Mouse (Mus musculus) stomach, embryonic 16.5 days (tissue): ENCODE measurements at regions not wholly inside any gene's neighbourhood (a gene's known extent, or its start where the extent isn't known, plus 50 kb on each side); places are given as distances from the start of the nearest gene placed in this dataset.

Experiments used
- ATAC-seq: fragments of 200-750 bp; cut with Nextera tagmentation; 2 replicates; pipeline ENCODE4 v1.8.0; 2017; ENCODE audit warnings: moderate number of reproducible peaks, moderate TSS enrichment; ENCODE audit not compliant: insufficient read depth, low FRiP score
- H3K27ac ChIP-seq: fragments of 300-500 bp; sonication (generic); 2 replicates; pipeline ENCODE4 v1.5.1; 2014; ENCODE audit warnings: low read length
- H3K27me3 ChIP-seq: fragments of 300-500 bp; sonication (generic); 2 replicates; pipeline ENCODE4 v1.6.1; 2014; ENCODE audit warnings: low read length, control low read depth, mixed read lengths; ENCODE audit not compliant: control insufficient read depth, insufficient read depth
- H3K36me3 ChIP-seq: fragments of 300-500 bp; sonication (generic); 2 replicates; pipeline ENCODE4 v1.6.1; 2014; ENCODE audit warnings: low read length; ENCODE audit not compliant: control insufficient read depth, insufficient read depth
- H3K4me1 ChIP-seq: fragments of 300-500 bp; sonication (generic); 2 replicates; pipeline ENCODE4 v1.6.1; 2014; ENCODE audit warnings: low read length, control low read depth, mixed read lengths; ENCODE audit not compliant: control insufficient read depth, insufficient read depth
- H3K4me2 ChIP-seq: fragments of 300-500 bp; sonication (generic); 2 replicates; pipeline ENCODE4 v1.6.1; 2014; ENCODE audit warnings: low read depth, low read length, mixed read lengths
- H3K4me3 ChIP-seq: fragments of 300-500 bp; sonication (generic); replicated peaks from 2 replicates; pipeline ENCODE4 v1.5.1; 2014; ENCODE audit warnings: mild to moderate bottlenecking, low read length
- H3K9ac ChIP-seq: fragments of 300-500 bp; sonication (generic); 2 replicates; pipeline ENCODE4 v1.6.1; 2014; ENCODE audit warnings: low read length
- H3K9me3 ChIP-seq: fragments of 300-500 bp; sonication (generic); replicated peaks from 2 replicates; pipeline ENCODE4 v1.6.1; 2016; ENCODE audit warnings: low read length, control low read depth; ENCODE audit not compliant: control insufficient read depth
- WGBS: fragments of 180-500 bp; shearing (Covaris S2); extraction: QIAGEN DNeasy Blood & Tissue Kit; methylation state at CpG from one replicate; pipeline ENCODE4 v1.1.7; 2014; 5-methylcytosine and 5-hydroxymethylcytosine counted together

GRCm38 (mm10) chr10:84104556-84104955, 335.8 kb downstream of the Nuak1 start:
- no peaks in the 10 kb centered on the region for H3K27me3 ChIP-seq
- H3K27ac ChIP-seq, result no peak overlapping the region
- no peak overlapping the region for H3K9ac ChIP-seq
- WGBS, result 74% methylated on average over 6 of the region's 6 CpGs
- H3K9me3 ChIP-seq, result no peaks in the 10 kb centered on the region
- H3K4me1 ChIP-seq, result no peaks in the 10 kb centered on the region
- H3K36me3 ChIP-seq, result no peaks in the 10 kb centered on the region
- no peak for ATAC-seq
- H3K4me3 ChIP-seq, result no peak overlapping the region
- H3K4me2 ChIP-seq, result no peak overlapping the region

DNA sequence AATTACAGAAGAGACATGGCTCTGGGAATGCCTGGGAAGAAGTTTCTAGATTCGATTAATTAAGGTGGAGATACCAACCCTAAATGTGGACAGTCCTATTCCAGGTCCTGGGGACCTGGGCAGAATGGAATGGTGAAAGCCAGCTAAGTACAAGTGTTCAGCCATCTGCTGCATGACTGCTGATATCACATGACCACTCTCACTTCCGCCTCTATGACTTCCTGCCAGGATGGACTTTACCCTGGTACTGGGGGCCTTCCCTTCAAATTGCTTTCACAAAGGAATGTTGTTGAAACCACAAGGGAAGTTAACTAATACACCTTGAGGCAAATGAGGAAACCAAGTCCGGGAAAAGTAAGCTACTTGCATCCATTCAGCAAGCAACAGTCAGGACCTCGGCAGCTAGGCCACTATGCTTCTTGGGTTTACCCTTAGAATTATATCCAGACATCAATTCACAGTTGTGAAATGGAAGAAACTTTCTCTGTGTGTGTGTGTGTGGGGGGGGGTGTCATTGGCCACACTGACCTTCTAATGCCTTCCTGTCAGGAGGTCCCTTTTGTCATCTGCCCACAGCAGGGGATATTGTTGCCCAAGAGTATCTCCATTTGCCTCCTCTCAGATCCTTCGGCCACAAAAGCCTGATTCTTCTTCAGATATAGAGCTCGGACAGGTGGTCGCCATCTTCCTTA, 330.6 kb downstream of the Nuak1 start:
- Histone ChIP-seq H3K9ac (no peak overlapping the region), H3K27me3 (no peaks in the 10 kb centered on the region), H3K27ac (no peak overlapping the region), H3K4me1 (no peaks in the 10 kb centered on the region), H3K36me3 (no peaks in the 10 kb centered on the region), H3K4me3 (no peak overlapping the region), H3K9me3 (no peaks in the 10 kb centered on the region), H3K4me2 (no peak overlapping the region)
- no peak for ATAC-seq
- 58% methylated on average over 7 of the region's 7 CpGs for WGBS

- Histone ChIP-seq H3K4me1 (no peaks in the 10 kb centered on the region), H3K36me3 (no peaks in the 10 kb centered on the region), H3K27me3 (no peaks in the 10 kb centered on the region), H3K9me3 (no peaks in the 10 kb centered on the region), H3K27ac (no peak overlapping the region), H3K4me2 (no peak overlapping the region), H3K4me3 (no peak overlapping the region), H3K9ac (no peak overlapping the region)
- ATAC-seq, result no peak
- 49% methylated on average over 4 of the region's 4 CpGs for WGBS
Observed at GRCm38 (mm10) chr10:84110372-84110985, 329.9 kb downstream of the Nuak1 start.

DNA sequence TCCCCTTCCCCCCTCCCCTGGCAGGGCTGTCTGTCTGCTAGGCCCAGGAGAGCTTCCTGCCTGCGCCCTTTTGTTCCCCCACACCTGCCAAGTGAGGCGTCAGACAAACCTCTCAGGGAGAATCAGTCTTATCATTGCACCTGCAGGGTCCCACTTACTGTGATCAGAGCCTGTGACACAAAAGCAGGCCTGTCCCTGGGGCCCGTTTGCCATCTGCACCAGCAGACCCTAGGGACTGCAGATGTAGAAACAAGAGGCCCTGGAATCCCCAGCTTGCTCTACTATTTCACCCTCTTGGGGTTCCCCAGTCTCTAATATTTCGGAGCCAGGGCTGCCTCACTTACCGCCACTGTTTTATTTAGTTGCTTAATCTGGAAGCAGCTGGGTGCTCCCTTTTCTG, 328.9 kb downstream of the Nuak1 start:
- no peak overlapping the region for H3K4me2 ChIP-seq
- no peak overlapping the region for H3K4me3 ChIP-seq
- H3K36me3 ChIP-seq, result no peaks in the 10 kb centered on the region
- no peaks in the 10 kb centered on the region for H3K4me1 ChIP-seq
- no peaks in the 10 kb centered on the region for H3K27me3 ChIP-seq
- no peaks in the 10 kb centered on the region for H3K9me3 ChIP-seq
- no peak for ATAC-seq
- WGBS, result 51% methylated on average over 5 of the region's 5 CpGs
- H3K27ac ChIP-seq, result no peak overlapping the region
- H3K9ac ChIP-seq, result no peak overlapping the region

DNA sequence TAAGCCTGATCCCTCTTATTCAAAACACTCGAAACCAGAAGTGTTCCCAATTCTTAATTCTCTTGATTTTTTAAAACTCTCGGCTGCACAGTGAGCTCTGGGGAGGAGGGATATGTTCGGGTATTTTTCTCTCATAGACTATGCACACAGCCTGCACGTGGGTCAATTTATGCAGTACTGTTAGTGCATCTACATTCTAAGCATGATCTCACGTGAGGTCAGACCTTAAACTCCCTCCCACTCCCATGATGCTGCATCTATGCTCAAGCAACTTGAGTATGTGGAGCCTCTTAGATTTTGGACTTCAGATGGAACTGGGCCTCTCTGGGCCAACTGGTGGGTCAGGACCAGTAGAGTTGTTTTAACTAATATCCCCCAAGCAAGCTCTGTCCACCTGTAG, 328.5 kb downstream of the Nuak1 start:
- H3K9me3 ChIP-seq, result no peaks in the 10 kb centered on the region
- no peaks in the 10 kb centered on the region for H3K27me3 ChIP-seq
- 69% methylated on average over 5 of the region's 5 CpGs for WGBS
- no peaks in the 10 kb centered on the region for H3K4me1 ChIP-seq
- no peak overlapping the region for H3K9ac ChIP-seq
- no peak overlapping the region for H3K27ac ChIP-seq
- H3K4me2 ChIP-seq, result no peak overlapping the region
- H3K36me3 ChIP-seq, result no peaks in the 10 kb centered on the region
- H3K4me3 ChIP-seq, result no peak overlapping the region
- no peak for ATAC-seq

DNA sequence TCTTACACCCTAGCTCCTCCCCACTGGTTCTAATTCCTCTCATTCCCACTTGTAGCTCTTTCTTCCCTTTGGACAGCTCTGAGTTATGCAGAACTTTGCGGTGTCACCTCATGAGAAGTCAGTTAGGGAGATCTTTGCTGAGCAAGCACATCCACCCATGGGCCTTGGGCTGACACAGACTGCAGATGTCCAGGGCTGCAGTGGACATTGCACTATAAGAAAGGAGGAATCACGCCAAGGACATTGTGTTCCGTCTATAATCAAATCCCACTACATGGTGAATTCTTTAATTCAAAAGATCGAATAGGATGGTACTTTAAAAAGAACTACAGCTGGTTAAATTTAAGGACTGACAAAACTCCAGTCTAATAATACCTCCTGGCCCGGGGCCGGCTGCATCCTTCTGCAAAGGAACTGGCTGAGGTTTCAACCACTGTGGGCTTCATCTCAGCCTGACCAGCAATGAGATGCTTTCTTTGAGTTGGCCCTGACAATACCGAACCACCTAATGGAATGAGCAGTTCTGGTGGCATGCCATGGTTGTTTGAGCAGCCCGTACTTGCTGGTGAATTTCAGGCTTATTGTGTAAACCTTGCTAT, 320.3 kb downstream of the Nuak1 start:
- Histone ChIP-seq H3K4me3 (no peak overlapping the region), H3K4me2 (no peak overlapping the region), H3K4me1 (no peaks in the 10 kb centered on the region), H3K9ac (no peak overlapping the region), H3K27me3 (no peaks in the 10 kb centered on the region), H3K27ac (no peak overlapping the region), H3K36me3 (no peaks in the 10 kb centered on the region), H3K9me3 (no peaks in the 10 kb centered on the region)
- 85% methylated on average over 8 of the region's 8 CpGs for WGBS
- ATAC-seq, result no peak

DNA sequence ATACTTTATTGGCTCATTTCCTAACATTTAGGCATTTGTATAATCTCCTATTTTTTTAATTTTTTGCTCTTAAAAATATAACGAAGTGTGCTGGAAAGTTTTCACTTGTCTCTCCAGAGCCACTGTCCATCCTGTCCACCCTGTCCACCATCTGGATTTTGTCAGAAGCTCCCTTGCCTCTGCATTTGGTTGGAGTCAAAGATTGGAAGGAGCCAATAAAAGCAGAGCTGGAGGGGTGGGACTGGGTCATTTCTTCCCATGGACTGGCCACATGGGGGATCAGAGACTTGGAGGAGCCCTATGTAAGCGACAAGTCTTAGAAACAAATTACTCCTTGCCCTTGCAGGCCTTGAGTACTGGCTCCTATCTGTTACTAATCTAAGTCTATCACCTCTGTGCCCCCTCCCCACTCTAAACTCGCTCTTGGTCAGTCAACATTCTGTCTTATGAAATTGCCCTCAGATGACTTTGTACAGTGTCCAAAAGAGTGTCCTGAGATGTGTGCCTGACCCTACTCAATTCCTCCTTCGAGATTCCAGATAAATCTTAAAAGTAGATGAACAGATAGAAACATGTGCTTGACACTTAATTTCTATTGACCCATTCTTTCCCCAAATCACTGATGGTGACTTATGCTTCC, 303.3 kb downstream of the Nuak1 start:
- Histone ChIP-seq H3K9ac (no peak overlapping the region), H3K27ac (no peak overlapping the region), H3K27me3 (no peaks in the 10 kb centered on the region), H3K4me1 (no peaks in the 10 kb centered on the region), H3K9me3 (no peaks in the 10 kb centered on the region), H3K4me2 (no peak overlapping the region), H3K4me3 (no peak overlapping the region), H3K36me3 (no peaks in the 10 kb centered on the region)
- ATAC-seq, result no peak
- WGBS, result 64% methylated on average over 4 of the region's 4 CpGs

- Histone ChIP-seq H3K4me1 (peaks cover 3% of the 10 kb centered on the region; the same call in 1 of the 2 replicates), H3K27me3 (no peaks in the 10 kb centered on the region), H3K27ac (no peak overlapping the region), H3K4me3 (no peak overlapping the region), H3K4me2 (no peak overlapping the region), H3K36me3 (no peaks in the 10 kb centered on the region), H3K9ac (no peak overlapping the region), H3K9me3 (no peaks in the 10 kb centered on the region)
- WGBS, result 45% methylated on average over 8 of the region's 8 CpGs
- ATAC-seq, result no peak
Observed at GRCm38 (mm10) chr10:84142741-84143454, 297.5 kb downstream of the Nuak1 start.
